Mouse (Mus musculus): ENCODE data around the gene Klf7. TPM values are rescaled to one million over a fixed set of nuclear protein-coding genes. Genes with fewer than 3 reads are reported as not detected.
"Not testable (repeated sequence)": the region's sequence is repeated elsewhere in the genome, so short reads cannot be mapped to it uniquely, and the experiment has no call there.

Gene Klf7
- polyA plus RNA-seq, 1 experiment from 2014 or later: 23.3 TPM

DNA sequence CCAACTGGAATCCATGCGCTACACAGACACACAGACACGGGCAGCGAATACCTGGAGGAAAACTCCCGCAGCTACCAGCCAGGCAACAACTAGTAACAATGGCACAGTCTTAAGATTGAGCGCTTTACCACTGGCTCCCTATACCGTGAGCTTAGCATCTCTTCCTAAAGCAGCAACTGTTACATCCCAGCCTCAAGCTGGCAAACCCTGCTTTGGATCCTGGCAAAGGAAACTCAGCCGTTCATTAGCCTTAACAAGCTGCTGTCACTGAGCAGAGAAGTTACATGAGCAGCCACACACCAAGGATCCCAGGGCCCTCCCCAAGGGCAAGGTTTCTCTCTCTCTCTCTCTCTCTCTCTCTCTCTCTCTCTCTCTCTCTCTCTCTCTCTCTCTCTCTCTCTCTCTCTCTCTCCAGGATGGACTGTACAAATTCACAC is 2.7 kb downstream of the Klf7 start:
- H3K9ac ChIP-seq: peak overlapping the region; percentile 55

DNA sequence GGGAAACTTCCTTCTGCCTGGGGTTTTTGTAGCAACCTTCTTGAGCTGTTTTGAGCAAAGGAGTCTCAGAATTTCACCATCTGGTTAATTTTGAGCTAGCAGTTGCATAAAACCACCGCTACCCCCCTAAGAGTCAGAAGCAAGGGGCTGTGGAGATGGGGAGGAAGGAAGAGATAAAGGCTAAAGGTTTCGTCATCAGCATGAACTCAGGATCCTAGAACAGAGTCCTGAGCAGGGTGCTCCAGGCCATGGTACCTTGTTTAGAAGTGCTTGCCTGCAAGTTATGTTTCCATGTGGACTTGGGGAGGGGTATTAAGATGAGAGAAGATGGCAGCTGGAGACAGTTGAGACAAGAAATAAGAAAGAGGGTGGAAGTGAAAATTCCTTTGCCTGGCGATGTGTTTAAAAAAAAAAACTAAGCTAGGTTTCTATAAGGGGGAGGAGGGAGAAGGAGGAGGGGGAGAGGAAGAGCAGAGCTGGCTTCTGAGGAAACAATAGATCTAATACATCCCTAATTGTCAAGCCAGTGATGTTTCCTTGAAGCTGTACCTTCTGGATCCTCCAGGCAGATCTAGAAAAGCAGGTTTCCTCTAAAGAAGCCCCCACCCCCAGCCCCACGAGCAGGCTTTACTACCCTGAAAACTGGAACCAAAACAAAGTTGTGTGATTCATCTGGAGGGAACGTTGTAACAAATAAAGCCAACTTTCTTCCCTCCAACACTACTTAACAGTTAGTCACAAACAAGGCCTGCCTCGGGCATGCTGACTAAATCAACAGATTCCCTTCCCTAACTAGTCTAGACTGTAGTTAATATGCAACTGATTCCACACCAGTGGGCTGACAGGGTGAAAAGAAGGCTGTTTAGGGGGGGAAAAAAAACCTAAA is 3.6 kb downstream of the Klf7 start:
- H3K9me3 ChIP-seq (replicated peaks): no peaks in the 10 kb centered on the region
- peak overlapping the region; percentile 78 for H3K4me3 ChIP-seq (replicated peaks)
- H3K36me3 ChIP-seq: no peaks in the 10 kb centered on the region
- 35% methylated on average over 6 of the region's 6 CpGs for WGBS
- peaks cover 42% of the 10 kb centered on the region for H3K4me1 ChIP-seq
- peak overlapping the region; percentile 6; the same call in 1 of the 2 replicates for H3K9ac ChIP-seq
- no peaks in the 10 kb centered on the region for H3K27me3 ChIP-seq
- H3K27ac ChIP-seq: peak overlapping the region; percentile 100
- ATAC-seq (replicated peaks; ENCODE audit: low FRiP score): no peak
- H3K4me2 ChIP-seq: peak overlapping the region; percentile 73

More for the DNA sequence above, 2.7 kb downstream of the Klf7 start:
- Histone ChIP-seq H3K27ac (peak overlapping the region; percentile 100), H3K4me1 (peaks cover 42% of the 10 kb centered on the region), H3K27me3 (no peaks in the 10 kb centered on the region), H3K36me3 (no peaks in the 10 kb centered on the region), H3K4me3 (replicated peaks) (peak overlapping the region; percentile 78), H3K9me3 (replicated peaks) (no peaks in the 10 kb centered on the region), H3K4me2 (peak overlapping the region; percentile 73)
- 18% methylated on average over 7 of the region's 7 CpGs for WGBS
- ATAC-seq (replicated peaks; ENCODE audit: low FRiP score): no peak

DNA sequence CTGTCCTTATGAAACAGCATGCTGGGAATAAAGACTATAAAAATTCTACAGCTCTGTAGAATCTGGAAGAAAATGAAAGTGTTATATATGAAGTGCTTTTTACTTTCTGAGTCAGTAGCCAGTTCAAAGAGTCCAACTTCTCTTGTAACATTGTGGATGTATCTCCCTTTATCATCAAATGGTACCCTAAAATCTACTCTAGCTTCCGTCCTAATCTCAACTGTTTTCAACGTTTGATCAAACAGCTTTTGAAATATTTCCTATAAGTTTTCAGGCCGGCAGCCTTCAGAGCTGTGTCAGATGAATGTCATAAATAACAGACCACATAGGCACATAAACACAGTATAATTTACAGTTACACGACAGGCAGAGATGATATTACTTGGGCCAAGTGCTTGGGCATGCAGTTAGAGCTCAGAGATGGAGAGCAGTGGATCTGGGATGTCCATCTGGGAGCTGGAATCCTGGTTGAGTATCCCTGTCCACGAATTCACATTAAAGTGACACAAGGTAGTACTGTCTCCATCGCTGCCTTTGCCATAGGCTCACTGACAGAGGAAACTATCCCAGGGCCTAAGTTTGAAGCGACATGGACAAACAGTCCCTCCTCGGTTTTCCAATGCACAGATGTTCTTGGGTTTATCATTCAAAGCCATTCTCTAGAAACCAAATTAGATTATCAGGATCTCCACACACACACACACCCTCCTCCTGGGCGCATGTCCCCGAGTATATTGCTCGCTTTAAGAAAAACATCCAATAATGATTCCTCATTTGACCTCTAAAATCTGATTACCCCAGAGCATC is 4.4 kb downstream of the Klf7 start:
- 57% methylated on average over 11 of the region's 11 CpGs for WGBS

DNA sequence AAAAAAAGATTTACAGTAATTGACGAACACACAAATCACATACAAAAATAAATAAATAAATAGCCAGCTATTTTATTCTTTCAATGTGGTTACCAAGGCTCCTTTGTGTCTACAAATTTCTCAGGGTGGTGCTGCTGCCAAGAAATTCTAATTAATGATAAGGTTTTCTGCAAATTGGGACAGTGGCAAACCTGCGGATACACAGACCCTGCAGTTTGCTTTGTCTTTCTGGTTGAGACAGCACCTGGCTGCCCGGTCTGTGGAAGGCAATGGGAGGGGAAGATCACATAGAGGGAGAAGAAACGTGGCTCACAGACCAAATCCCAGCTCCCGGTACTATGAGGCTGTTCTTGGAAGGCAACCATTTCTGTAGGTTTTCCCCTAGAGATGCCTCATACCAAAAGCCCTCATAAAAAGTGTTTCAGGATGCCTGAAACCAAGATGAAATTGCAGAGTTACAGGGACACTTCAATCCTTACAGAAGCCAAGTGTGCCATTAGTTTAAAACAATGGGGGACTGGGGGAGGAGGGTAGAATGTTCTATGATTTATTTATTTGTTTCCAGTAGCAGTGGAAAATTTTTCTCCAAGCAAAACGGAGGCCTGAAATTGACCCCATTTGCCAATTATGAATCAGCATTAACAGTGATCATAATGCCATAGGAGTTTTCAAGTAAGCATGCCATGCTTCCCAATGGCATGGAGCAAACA is 5.2 kb downstream of the Klf7 start:
- peak overlapping the region; percentile 73; the same call in 1 of the 2 replicates for H3K4me2 ChIP-seq
- peaks cover 33% of the 10 kb centered on the region for H3K4me1 ChIP-seq
- no peaks in the 10 kb centered on the region for H3K9me3 ChIP-seq (replicated peaks)
- WGBS: 72% methylated on average over 6 of the region's 6 CpGs
- no peaks in the 10 kb centered on the region for H3K36me3 ChIP-seq
- no peak overlapping the region for H3K27ac ChIP-seq
- H3K27me3 ChIP-seq: no peaks in the 10 kb centered on the region
- ATAC-seq (replicated peaks; ENCODE audit: low FRiP score): no peak
- no peak overlapping the region for H3K4me3 ChIP-seq (replicated peaks)
- H3K9ac ChIP-seq: no peak overlapping the region

More for the DNA sequence above, 4.4 kb downstream of the Klf7 start:
- H3K4me1 ChIP-seq: peaks cover 37% of the 10 kb centered on the region
- no peak for ATAC-seq (replicated peaks; ENCODE audit: low FRiP score)
- H3K27ac ChIP-seq: peak overlapping the region; percentile 100; the same call in 1 of the 2 replicates
- H3K4me2 ChIP-seq: peak overlapping the region; percentile 73
- no peaks in the 10 kb centered on the region for H3K36me3 ChIP-seq
- no peaks in the 10 kb centered on the region for H3K27me3 ChIP-seq
- peak overlapping the region; percentile 6; the same call in 1 of the 2 replicates for H3K9ac ChIP-seq
- H3K4me3 ChIP-seq (replicated peaks): peak overlapping the region; percentile 78
- H3K9me3 ChIP-seq (replicated peaks): no peaks in the 10 kb centered on the region

DNA sequence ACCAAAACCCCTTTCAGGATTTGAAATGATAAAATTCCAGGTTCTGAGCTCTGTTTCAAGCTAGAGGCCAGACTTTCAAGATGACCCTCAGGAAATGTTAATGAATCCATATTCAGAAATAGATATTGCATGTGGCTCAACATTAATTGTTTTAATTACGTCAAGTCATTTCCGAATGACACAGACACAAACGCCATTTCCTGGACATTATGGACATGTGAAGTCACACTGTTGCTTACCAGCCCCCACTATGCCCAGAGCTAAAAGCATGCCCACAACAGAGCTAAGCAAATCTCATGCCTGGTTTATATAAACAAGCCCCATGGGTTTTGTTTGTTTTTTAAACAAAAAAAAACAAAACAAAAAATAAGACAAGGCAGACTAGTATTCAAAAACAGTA is 7.5 kb downstream of the Klf7 start:
- H3K9ac ChIP-seq: no peak overlapping the region
- no peak overlapping the region for H3K4me3 ChIP-seq (replicated peaks)
- no peaks in the 10 kb centered on the region for H3K9me3 ChIP-seq (replicated peaks)
- ATAC-seq (replicated peaks; ENCODE audit: low FRiP score): no peak
- peaks cover 33% of the 10 kb centered on the region for H3K4me1 ChIP-seq
- H3K36me3 ChIP-seq: no peaks in the 10 kb centered on the region
- no peak overlapping the region for H3K4me2 ChIP-seq
- WGBS: 80% methylated on average over 3 of the region's 3 CpGs
- H3K27ac ChIP-seq: no peak overlapping the region
- H3K27me3 ChIP-seq: no peaks in the 10 kb centered on the region

DNA sequence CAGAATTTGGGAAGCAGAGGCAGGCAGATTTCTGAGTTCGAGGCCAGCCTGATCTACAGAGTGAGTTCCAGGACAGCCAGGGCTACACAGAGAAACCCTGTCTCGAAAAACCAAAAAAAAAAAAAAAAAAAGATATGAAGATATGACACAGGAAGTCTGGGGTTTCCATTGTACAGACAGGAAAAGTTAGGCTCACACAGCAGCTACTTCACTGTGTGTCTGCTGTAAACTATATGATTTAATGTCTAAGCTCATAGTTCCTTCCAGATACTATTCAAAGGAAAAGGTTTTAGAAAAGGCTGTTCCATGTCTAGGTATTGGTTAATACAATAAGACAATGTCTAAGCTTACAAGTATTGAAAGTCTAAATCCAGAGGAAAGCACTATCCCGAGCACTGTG is 13.4 kb downstream of the Klf7 start:
- not testable (repeated sequence) for H3K9ac ChIP-seq; H3K4me3 ChIP-seq (replicated peaks); ATAC-seq (replicated peaks; ENCODE audit: low FRiP score); H3K9me3 ChIP-seq (replicated peaks); H3K36me3 ChIP-seq; H3K4me2 ChIP-seq; H3K27me3 ChIP-seq
- 0 out of 2 replicates have a peak overlapping the region, but pooled peaks have one; percentile 37 for H3K27ac ChIP-seq
- 72% methylated on average over 3 of the region's 3 CpGs for WGBS
- peaks cover 28% of the 10 kb centered on the region for H3K4me1 ChIP-seq

DNA sequence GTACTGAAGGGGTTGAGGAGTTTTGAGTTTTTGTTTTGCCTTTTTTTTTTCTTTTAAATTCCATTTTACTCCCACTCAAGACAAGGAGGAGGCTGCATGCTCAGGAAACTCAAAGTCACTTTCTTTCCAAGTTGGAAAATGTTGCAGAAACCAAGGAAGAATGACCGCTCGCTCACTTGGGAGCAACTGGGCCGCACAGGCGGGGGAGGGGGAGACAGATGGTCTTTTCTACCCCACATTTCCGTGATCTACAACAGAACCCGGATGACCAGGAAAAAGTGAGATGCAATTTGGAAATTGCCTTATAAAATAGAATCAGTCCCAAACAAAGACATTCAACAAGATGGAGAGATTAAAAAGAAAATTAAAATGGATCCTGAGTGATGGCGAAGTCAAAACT is 14.6 kb downstream of the Klf7 start:
- no peak overlapping the region for H3K9ac ChIP-seq
- no peak overlapping the region for H3K4me3 ChIP-seq (replicated peaks)
- H3K9me3 ChIP-seq (replicated peaks): no peaks in the 10 kb centered on the region
- H3K36me3 ChIP-seq: peaks cover 9% of the 10 kb centered on the region; the same call in 1 of the 2 replicates
- H3K27ac ChIP-seq: 0 out of 2 replicates have a peak overlapping the region, but pooled peaks have one; percentile 54
- no peak for ATAC-seq (replicated peaks; ENCODE audit: low FRiP score)
- 45% methylated on average over 7 of the region's 7 CpGs for whole genome bisulfite sequencing
- no peak overlapping the region for H3K4me2 ChIP-seq
- H3K4me1 ChIP-seq: peaks cover 28% of the 10 kb centered on the region
- H3K27me3 ChIP-seq: no peaks in the 10 kb centered on the region

DNA sequence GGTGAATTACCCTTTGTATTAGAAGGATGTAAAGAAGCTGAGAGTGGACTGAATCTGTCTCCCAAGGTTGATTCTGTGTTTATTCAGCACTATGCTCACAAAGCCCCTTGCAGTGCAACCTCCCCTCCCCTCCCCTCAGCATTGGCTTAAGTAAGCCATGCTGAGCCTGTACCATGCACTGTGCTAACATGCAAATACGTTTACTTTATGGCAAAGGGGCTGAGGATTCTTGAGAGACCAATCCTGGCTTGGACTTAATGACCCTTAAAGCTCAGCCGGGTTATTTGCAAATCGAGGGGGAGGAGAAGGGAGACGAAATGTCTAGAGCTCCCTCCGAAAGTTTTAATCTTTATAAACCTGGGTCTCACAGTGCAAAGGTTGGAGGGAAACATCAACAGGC is 16.0 kb downstream of the Klf7 start:
- H3K9me3 ChIP-seq (replicated peaks): no peaks in the 10 kb centered on the region
- no peak overlapping the region for H3K9ac ChIP-seq
- H3K36me3 ChIP-seq: peaks cover 9% of the 10 kb centered on the region; the same call in 1 of the 2 replicates
- H3K27ac ChIP-seq: peak overlapping the region; percentile 85
- H3K4me3 ChIP-seq (replicated peaks): peak overlapping the region; percentile 14; the same call in 1 of the 2 replicates
- no peaks in the 10 kb centered on the region for H3K27me3 ChIP-seq
- peaks cover 33% of the 10 kb centered on the region for H3K4me1 ChIP-seq
- peak overlapping the region; percentile 48 for H3K4me2 ChIP-seq
- ATAC-seq (replicated peaks; ENCODE audit: low FRiP score): peak; percentile 92
- WGBS: 14% methylated on average over 5 of the region's 5 CpGs

DNA sequence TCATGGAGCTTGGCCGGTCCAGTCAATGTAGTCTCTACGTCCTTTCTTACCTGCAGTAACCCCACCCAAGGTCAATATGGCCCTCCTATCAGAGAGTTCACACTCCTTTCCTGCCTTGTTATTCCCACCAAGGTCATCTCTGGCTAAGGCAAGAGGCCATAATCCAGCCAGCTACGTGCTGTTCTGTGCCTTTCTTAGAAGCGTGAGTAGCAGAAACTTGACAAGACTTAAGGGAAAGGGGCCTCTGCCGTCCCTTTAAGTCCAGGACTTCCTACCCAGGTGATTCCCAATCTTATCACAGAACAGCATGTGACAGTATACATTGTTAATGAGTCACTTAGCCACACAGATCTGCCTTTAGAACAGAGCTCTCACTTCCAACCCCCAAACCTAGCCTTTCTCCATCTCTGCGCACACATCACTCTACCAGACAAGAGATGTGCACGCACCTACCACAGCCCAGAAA is 16.9 kb downstream of the Klf7 start:
- peaks cover 33% of the 10 kb centered on the region for H3K4me1 ChIP-seq
- H3K27ac ChIP-seq: no peak overlapping the region
- ATAC-seq (replicated peaks; ENCODE audit: low FRiP score): 0 out of 2 replicates have a peak, but pooled peaks have one; percentile 12
- no peaks in the 10 kb centered on the region for H3K9me3 ChIP-seq (replicated peaks)
- H3K27me3 ChIP-seq: no peaks in the 10 kb centered on the region
- H3K4me3 ChIP-seq (replicated peaks): no peak overlapping the region
- 88% methylated on average over 7 of the region's 7 CpGs for WGBS
- H3K4me2 ChIP-seq: no peak overlapping the region
- H3K36me3 ChIP-seq: peaks cover 9% of the 10 kb centered on the region; the same call in 1 of the 2 replicates
- H3K9ac ChIP-seq: no peak overlapping the region

DNA sequence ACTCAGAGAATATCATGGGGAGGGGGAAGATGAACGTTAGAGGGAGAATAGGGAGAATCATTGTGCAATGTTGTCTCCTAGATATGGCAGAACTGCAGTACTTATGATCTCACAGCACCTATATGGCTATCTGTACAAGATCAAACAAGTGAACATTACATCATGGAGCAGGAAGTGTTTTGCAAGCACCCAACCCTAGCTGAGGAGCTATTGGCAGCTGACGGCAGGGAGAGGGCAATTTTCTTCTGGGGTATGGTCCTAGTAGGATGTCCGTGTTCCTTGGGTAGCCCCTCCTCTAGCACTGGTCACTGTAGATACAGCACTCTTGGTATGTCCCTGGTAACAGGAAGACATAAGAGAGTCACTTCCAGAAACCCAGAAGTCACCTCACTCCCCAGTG is 17.4 kb downstream of the Klf7 start:
- H3K9ac ChIP-seq: no peak overlapping the region
- H3K27me3 ChIP-seq: no peaks in the 10 kb centered on the region
- H3K4me3 ChIP-seq (replicated peaks): no peak overlapping the region
- H3K36me3 ChIP-seq: peaks cover 9% of the 10 kb centered on the region; the same call in 1 of the 2 replicates
- H3K27ac ChIP-seq: no peak overlapping the region
- no peak overlapping the region for H3K4me2 ChIP-seq
- ATAC-seq (replicated peaks; ENCODE audit: low FRiP score): no peak
- peaks cover 33% of the 10 kb centered on the region for H3K4me1 ChIP-seq
- 79% methylated on average over 3 of the region's 3 CpGs for WGBS
- no peaks in the 10 kb centered on the region for H3K9me3 ChIP-seq (replicated peaks)

DNA sequence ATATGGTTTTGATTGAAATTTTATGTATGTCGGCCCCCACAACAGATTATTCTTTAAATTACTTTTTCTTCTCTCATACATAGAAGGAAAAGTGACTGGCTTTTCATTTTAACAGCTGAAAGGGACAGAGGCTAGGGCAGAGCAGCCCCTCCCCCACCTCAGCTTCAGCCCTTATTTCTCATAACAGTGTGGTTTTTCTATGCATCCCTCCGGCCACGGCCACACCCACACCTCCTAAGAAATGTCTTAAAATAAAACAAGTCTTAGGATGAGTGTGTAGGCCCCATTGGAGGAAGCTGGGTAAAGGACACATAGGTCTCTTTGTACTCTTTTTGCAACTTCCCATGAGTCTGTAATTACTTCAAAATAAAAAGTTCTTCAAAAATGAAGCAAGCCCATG is 20.8 kb downstream of the Klf7 start:
- H3K27me3 ChIP-seq: no peaks in the 10 kb centered on the region
- H3K27ac ChIP-seq: no peak overlapping the region
- no peak overlapping the region for H3K9ac ChIP-seq
- H3K4me1 ChIP-seq: peaks cover 45% of the 10 kb centered on the region
- H3K36me3 ChIP-seq: peaks cover 9% of the 10 kb centered on the region; the same call in 1 of the 2 replicates
- no peak overlapping the region for H3K4me2 ChIP-seq
- H3K9me3 ChIP-seq (replicated peaks): no peaks in the 10 kb centered on the region
- no peak for ATAC-seq (replicated peaks; ENCODE audit: low FRiP score)
- 58% methylated on average over 3 of the region's 3 CpGs for WGBS
- no peak overlapping the region for H3K4me3 ChIP-seq (replicated peaks)

Data from kidney, embryonic 15.5 days (tissue).